In the genomic region with DNA sequence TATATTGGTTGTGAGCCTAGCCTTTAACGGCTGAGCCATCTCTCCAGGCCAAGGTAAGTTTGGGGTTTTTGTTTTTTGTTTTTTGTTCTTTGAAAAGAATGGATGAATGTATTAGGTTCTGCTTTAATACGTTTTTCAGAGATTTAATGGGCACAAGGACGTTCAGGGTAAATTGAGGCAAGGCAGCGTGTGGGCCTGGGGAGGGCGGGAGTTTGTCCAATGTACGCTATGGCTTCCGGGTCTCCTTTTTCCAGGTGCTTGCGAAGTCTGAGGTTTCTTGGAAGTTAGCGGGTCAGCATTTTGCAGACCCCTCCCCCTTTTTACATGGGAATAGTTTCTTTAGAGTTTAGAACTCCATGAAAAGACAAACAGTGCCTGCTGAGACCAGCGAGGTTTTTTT, we compare ENCODE assay signal across 18 mouse cellular contexts. TPM values are rescaled to one million over a fixed set of nuclear protein-coding genes. Genes with fewer than 3 reads are reported as not detected.
DNase-seq lines count a peak whose midpoint lies in the region; ATAC-seq and TF ChIP-seq lines count a peak whose summit lies in the region.
"Had no signal": no experiment of that assay in that cellular context is flagged by ENCODE, and none has a peak within 500 bp of the region (broad histone marks: within the 10 kb centered on the region; RNA-seq: fewer than 3 reads in every experiment).

No protein-coding gene starts in this region.

- under 1% methylated on average over 10 of the region's 10 CpGs for WGBS in forebrain, embryonic 10.5 days
- WGBS in forebrain, embryonic 15.5 days = under 1% methylated on average over 10 of the region's 10 CpGs
- WGBS in hindbrain, embryonic 11.5 days = under 1% methylated on average over 10 of the region's 10 CpGs
- 2% methylated on average over 10 of the region's 10 CpGs for WGBS in midbrain, embryonic 12.5 days
- WGBS in neural tube, embryonic 13.5 days = 2% methylated on average over 10 of the region's 10 CpGs
- 4% methylated on average over 10 of the region's 10 CpGs for WGBS in stomach, postnatal 0 days

- TF ChIP-seq CTCF in stomach, postnatal 0 days (IDR thresholded peaks at IDR 0.05; ENCODE audit: low read depth) = no peak

- H3K4me3 ChIP-seq in forebrain, embryonic 10.5 days = peak overlapping the region; percentile 53; the same call in 1 of the 2 replicates
- H3K4me3 ChIP-seq in forebrain, embryonic 15.5 days = no peak overlapping the region
- peak overlapping the region; percentile 2; the same call in 1 of the 2 replicates for H3K4me3 ChIP-seq in hindbrain, embryonic 11.5 days (ENCODE audit: low read depth, low read length)
- H3K4me3 ChIP-seq in midbrain, embryonic 12.5 days = peak overlapping the region; percentile 57
- H3K4me3 ChIP-seq in neural tube, embryonic 13.5 days = peak overlapping the region; percentile 46
- H3K4me3 ChIP-seq in stomach, postnatal 0 days (ENCODE audit: low read depth, low read length) = no peak overlapping the region
- H3K4me3 ChIP-seq: heart, embryonic 13.5 days had no signal

- no peak for TF ChIP-seq EP300 in stomach, postnatal 0 days (optimal IDR thresholded peaks at IDR 0.05)

- H3K27me3 ChIP-seq in forebrain, embryonic 10.5 days (ENCODE audit: poor library complexity, severe bottlenecking) = peaks cover 100% of the 10 kb centered on the region
- peaks cover 94% of the 10 kb centered on the region for H3K27me3 ChIP-seq in forebrain, embryonic 15.5 days
- H3K27me3 ChIP-seq in hindbrain, embryonic 11.5 days (ENCODE audit: control insufficient read depth, insufficient read depth, low read length) = peaks cover 61% of the 10 kb centered on the region
- H3K27me3 ChIP-seq in midbrain, embryonic 12.5 days = peaks cover 88% of the 10 kb centered on the region
- H3K27me3 ChIP-seq in neural tube, embryonic 13.5 days = peaks cover 98% of the 10 kb centered on the region
- peaks cover 58% of the 10 kb centered on the region for H3K27me3 ChIP-seq in stomach, postnatal 0 days (ENCODE audit: control insufficient read depth, insufficient read depth, low read length)

- no peaks in the 10 kb centered on the region for H3K9me3 ChIP-seq in forebrain, embryonic 10.5 days
- no peaks in the 10 kb centered on the region for H3K9me3 ChIP-seq in forebrain, embryonic 15.5 days
- no peaks in the 10 kb centered on the region for H3K9me3 ChIP-seq in hindbrain, embryonic 11.5 days (ENCODE audit: control insufficient read depth, low read length)
- H3K9me3 ChIP-seq in midbrain, embryonic 12.5 days = no peaks in the 10 kb centered on the region
- H3K9me3 ChIP-seq in neural tube, embryonic 13.5 days = no peaks in the 10 kb centered on the region
- no peaks in the 10 kb centered on the region for H3K9me3 ChIP-seq in stomach, postnatal 0 days (ENCODE audit: control insufficient read depth, low read length)
- H3K9me3 ChIP-seq: heart, embryonic 13.5 days had no signal

- DNase-seq in forebrain, embryonic 10.5 days (ENCODE audit: extremely low spot score, low spot score) = no peak
- peak; percentile 30 for DNase-seq in hindbrain, embryonic 11.5 days (ENCODE audit: low spot score)
- no peak for DNase-seq in urinary bladder, adult 2 months (ENCODE audit: low spot score)
- DNase-seq in stomach, postnatal 0 days (ENCODE audit: low spot score) = no peak
- DNase-seq: cerebellum, adult 18-20 months; heart, postnatal 4 days; kidney, adult 2 months; kidney, postnatal 25 days; layer of hippocampus, adult 9-11 months had no signal

- ATAC-seq in forebrain, embryonic 15.5 days (replicated peaks) = no peak
- no peak for ATAC-seq in hindbrain, embryonic 11.5 days (ENCODE audit: low FRiP score)
- no peak for ATAC-seq in midbrain, embryonic 12.5 days (ENCODE audit: low FRiP score, low read depth)
- ATAC-seq in neural tube, embryonic 13.5 days (ENCODE audit: low read depth) = no peak
- ATAC-seq in stomach, postnatal 0 days (ENCODE audit: low FRiP score, low TSS enrichment) = no peak
- ATAC-seq in CD4-positive, CD25-positive, alpha-beta regulatory T cell, adult 4 months = no peak
- ATAC-seq: Patski had no signal

- H3K27ac ChIP-seq in forebrain, embryonic 10.5 days = no peak overlapping the region
- H3K27ac ChIP-seq in forebrain, embryonic 15.5 days (replicated peaks) = no peak overlapping the region
- no peak overlapping the region for H3K27ac ChIP-seq in hindbrain, embryonic 11.5 days (ENCODE audit: low read depth, low read length)
- no peak overlapping the region for H3K27ac ChIP-seq in midbrain, embryonic 12.5 days (replicated peaks)
- no peak overlapping the region for H3K27ac ChIP-seq in neural tube, embryonic 13.5 days (replicated peaks)
- no peak overlapping the region for H3K27ac ChIP-seq in stomach, postnatal 0 days (replicated peaks)
- H3K27ac ChIP-seq: heart, embryonic 13.5 days had no signal

- H3K9ac ChIP-seq in forebrain, embryonic 15.5 days (replicated peaks) = no peak overlapping the region
- H3K9ac ChIP-seq in hindbrain, embryonic 11.5 days (ENCODE audit: low read depth, low read length) = no peak overlapping the region
- H3K9ac ChIP-seq in midbrain, embryonic 12.5 days (replicated peaks) = 0 out of 2 replicates have a peak overlapping the region, but pooled peaks have one; percentile 4
- H3K9ac ChIP-seq in neural tube, embryonic 13.5 days = no peak overlapping the region
- H3K9ac ChIP-seq in stomach, postnatal 0 days (ENCODE audit: low read length) = no peak overlapping the region
- H3K9ac ChIP-seq: heart, embryonic 13.5 days; lung, embryonic 14.5 days had no signal

- peaks cover 95% of the 10 kb centered on the region for H3K4me1 ChIP-seq in forebrain, embryonic 10.5 days
- H3K4me1 ChIP-seq in forebrain, embryonic 15.5 days = peaks cover 21% of the 10 kb centered on the region
- peaks cover 24% of the 10 kb centered on the region for H3K4me1 ChIP-seq in hindbrain, embryonic 11.5 days (replicated peaks; ENCODE audit: control insufficient read depth, insufficient read depth, low read length)
- H3K4me1 ChIP-seq in midbrain, embryonic 12.5 days = peaks cover 78% of the 10 kb centered on the region
- peaks cover 79% of the 10 kb centered on the region for H3K4me1 ChIP-seq in neural tube, embryonic 13.5 days (replicated peaks)
- H3K4me1 ChIP-seq in stomach, postnatal 0 days (replicated peaks; ENCODE audit: control insufficient read depth, insufficient read depth) = no peaks in the 10 kb centered on the region

- H3K4me2 ChIP-seq in forebrain, embryonic 15.5 days (replicated peaks) = no peak overlapping the region
- H3K4me2 ChIP-seq in hindbrain, embryonic 11.5 days (replicated peaks; ENCODE audit: low read depth, low read length) = peak overlapping the region; percentile 64
- peak overlapping the region; percentile 71 for H3K4me2 ChIP-seq in midbrain, embryonic 12.5 days (replicated peaks)
- peak overlapping the region; percentile 56 for H3K4me2 ChIP-seq in neural tube, embryonic 13.5 days
- no peak overlapping the region for H3K4me2 ChIP-seq in stomach, postnatal 0 days (replicated peaks; ENCODE audit: low read depth)
- H3K4me2 ChIP-seq: heart, embryonic 13.5 days; lung, embryonic 14.5 days had no signal

- H3K36me3 ChIP-seq in forebrain, embryonic 10.5 days (replicated peaks) = no peaks in the 10 kb centered on the region
- H3K36me3 ChIP-seq in forebrain, embryonic 15.5 days = no peaks in the 10 kb centered on the region
- H3K36me3 ChIP-seq in hindbrain, embryonic 11.5 days (ENCODE audit: control insufficient read depth, insufficient read depth, low read length) = no peaks in the 10 kb centered on the region
- H3K36me3 ChIP-seq in midbrain, embryonic 12.5 days = no peaks in the 10 kb centered on the region
- no peaks in the 10 kb centered on the region for H3K36me3 ChIP-seq in neural tube, embryonic 13.5 days
- no peaks in the 10 kb centered on the region for H3K36me3 ChIP-seq in stomach, postnatal 0 days (ENCODE audit: control insufficient read depth, insufficient read depth, low read length)
- H3K36me3 ChIP-seq: heart, embryonic 13.5 days had no signal

RNA-seq across cellular contexts. Expression of gene Foxb1, which starts 0.8 kb away (rescaled TPM):
- 2.4 and 3.4 TPM in 2 replicates for polyA plus RNA-seq in forebrain, embryonic 10.5 days (2016; fragmentation: Nextera tagmentation; extraction: Ambion mirVana)
- 0.98 and 1.0 TPM in 2 replicates for polyA plus RNA-seq in forebrain, embryonic 15.5 days (2015; fragmentation: Nextera tagmentation; extraction: Ambion mirVana)
- 3.1 and 3.8 TPM in 2 replicates for polyA plus RNA-seq in hindbrain, embryonic 11.5 days (2014; fragmentation: Nextera tagmentation; extraction: Ambion mirVana)
- 7.3 and 8.0 TPM in 2 replicates for polyA plus RNA-seq in midbrain, embryonic 12.5 days (2016; fragmentation: Nextera tagmentation; extraction: Ambion mirVana)
- 7.8 and 8.0 TPM in 2 replicates for polyA plus RNA-seq in neural tube, embryonic 13.5 days (2015; fragmentation: Nextera tagmentation; extraction: Ambion mirVana)
- polyA plus RNA-seq in urinary bladder, adult 2 months (2012; rRNA removed) = not detected in 2 replicates
- polyA plus RNA-seq in stomach, postnatal 0 days (2015; fragmentation: Nextera tagmentation; extraction: Ambion mirVana) = 0.04 TPM in 1 of 2 replicates, not detected in the other
- polyA plus RNA-seq in CD4-positive, CD25-positive, alpha-beta regulatory T cell, adult 4 months (2017; shearing (Covaris generic)) = not detected
- polyA plus RNA-seq: cortical plate, adult 2 months; heart, embryonic 13.5 days; kidney, adult 2 months; liver, adult 2 months; lung, embryonic 14.5 days; Patski had no signal

Comparison
In these comparisons a context has a peak if more than half of its experiments do, and no peak if none do; other contexts are left out.
1. H3K4me3 ChIP-seq: peak in forebrain, embryonic 10.5 days (single experiment), hindbrain, embryonic 11.5 days (single experiment), midbrain, embryonic 12.5 days (single experiment) and neural tube, embryonic 13.5 days (single experiment); none in forebrain, embryonic 15.5 days (single experiment) and stomach, postnatal 0 days (single experiment).
2. H3K4me2 ChIP-seq: peak in hindbrain, embryonic 11.5 days (single experiment), midbrain, embryonic 12.5 days (single experiment) and neural tube, embryonic 13.5 days (single experiment); none in forebrain, embryonic 15.5 days (single experiment) and stomach, postnatal 0 days (single experiment).